19 mouse cellular contexts compared by ENCODE assay signal in the genomic region with DNA sequence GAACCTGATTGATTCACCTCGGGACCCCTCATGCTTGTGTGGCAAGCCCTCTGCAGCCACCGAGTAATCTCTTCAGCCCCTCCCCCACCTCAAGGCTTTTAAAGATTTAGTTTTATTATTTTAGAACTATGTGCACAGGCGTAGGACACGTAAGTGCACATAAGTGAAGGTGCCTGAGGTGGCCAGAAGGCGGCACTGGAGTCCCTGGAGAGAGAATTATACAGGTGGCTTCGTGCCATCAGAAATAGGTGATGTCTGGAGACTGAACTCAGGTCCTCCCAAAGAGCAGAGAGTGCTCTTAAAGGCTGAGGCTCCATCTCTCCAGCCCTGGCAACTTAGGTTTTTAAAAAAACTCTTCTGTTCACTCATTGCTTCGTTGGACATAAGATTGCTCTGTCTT.
DNase-seq lines count a peak whose midpoint lies in the region; TF ChIP-seq lines count a peak whose summit lies in the region.
"Had no signal": no experiment of that assay in that cellular context is flagged by ENCODE, and none has a peak within 500 bp of the region (broad histone marks: within the 10 kb centered on the region; RNA-seq: fewer than 3 reads in every experiment).

No protein-coding gene starts in this region.

- no peaks in the 10 kb centered on the region for H3K4me1 ChIP-seq in heart, embryonic 10.5 days
- H3K4me1 ChIP-seq in lung, adult 2 months (ENCODE audit: control insufficient read depth, insufficient read depth, low read length), result peaks cover 2% of the 10 kb centered on the region
- H3K4me1 ChIP-seq in ES-E14 (ENCODE audit: control insufficient read depth in 2 of 2, insufficient read depth in 2 of 2, low read length in 2 of 2, poor library complexity in 1 of 2), result peaks cover 2 to 10% of the 10 kb centered on the region in 2 experiments; a peak in 2 of 4 replicates
- H3K4me1 ChIP-seq: heart, embryonic 13.5 days; limb, embryonic 12.5 days; liver, embryonic 15.5 days; stomach, embryonic 15.5 days had no signal

- no peak for TF ChIP-seq POLR2A in lung, adult 2 months (IDR thresholded peaks at IDR 0.05; ENCODE audit: borderline replicate concordance, extremely low read depth, low read depth, low read length)

- no peak overlapping the region for H3K9ac ChIP-seq in ES-E14 (ENCODE audit: insufficient read depth, low read depth, low read length, poor library complexity, severe bottlenecking)
- H3K9ac ChIP-seq: forebrain, postnatal 0 days; heart, embryonic 13.5 days; limb, embryonic 12.5 days; liver, embryonic 15.5 days; stomach, embryonic 15.5 days had no signal

- no peak overlapping the region for H3K4me3 ChIP-seq in heart, embryonic 10.5 days
- H3K4me3 ChIP-seq in lung, adult 2 months (replicated peaks; ENCODE audit: extremely low read depth, low read depth, low read length), result no peak overlapping the region
- no peak overlapping the region for H3K4me3 ChIP-seq in ES-E14 (ENCODE audit: insufficient read depth in 1 of 2, low read depth in 1 of 2, low read length in 2 of 2, poor library complexity in 1 of 2, severe bottlenecking in 1 of 2)
- H3K4me3 ChIP-seq: erythroblast, embryonic 14.5 days; heart, embryonic 13.5 days; limb, embryonic 12.5 days; liver, embryonic 15.5 days; stomach, embryonic 15.5 days had no signal

- H3K27me3 ChIP-seq in heart, embryonic 10.5 days (ENCODE audit: insufficient read depth, poor library complexity, severe bottlenecking), result no peaks in the 10 kb centered on the region
- H3K27me3 ChIP-seq: heart, embryonic 13.5 days; limb, embryonic 12.5 days; liver, embryonic 15.5 days; stomach, embryonic 15.5 days had no signal

- WGBS in heart, embryonic 10.5 days, result 62% methylated on average over 7 of the region's 7 CpGs
- 61% methylated on average over 7 of the region's 7 CpGs for WGBS in lung, adult 2 months

- no peaks in the 10 kb centered on the region for H3K36me3 ChIP-seq in heart, embryonic 10.5 days
- H3K36me3 ChIP-seq in ES-E14 (ENCODE audit: control insufficient read depth, insufficient read depth, low read length, poor library complexity, severe bottlenecking), result no peaks in the 10 kb centered on the region
- H3K36me3 ChIP-seq: heart, embryonic 13.5 days; limb, embryonic 12.5 days; liver, embryonic 15.5 days; stomach, embryonic 15.5 days had no signal

- TF ChIP-seq CTCF in lung, adult 2 months (IDR thresholded peaks at IDR 0.05; ENCODE audit: insufficient read depth, low read length), result peak; percentile 39; the same call in 1 of the 2 replicates

- H3K9me3 ChIP-seq in heart, embryonic 10.5 days, result no peaks in the 10 kb centered on the region
- no peaks in the 10 kb centered on the region for H3K9me3 ChIP-seq in ES-E14 (ENCODE audit: control insufficient read depth, insufficient read depth, low read depth, low read length)
- H3K9me3 ChIP-seq: heart, embryonic 13.5 days; limb, embryonic 12.5 days; liver, embryonic 15.5 days; stomach, embryonic 15.5 days had no signal

- DNase-seq in heart, postnatal 4 days, result peak; percentile 9
- no peak for DNase-seq in heart, embryonic 10.5 days (ENCODE audit: low spot score)
- peak; percentile 4 for DNase-seq in lung, adult 2 months
- no peak for DNase-seq in lung, postnatal 4 days
- no peak for DNase-seq in ES-E14 (ENCODE audit: low read depth, low spot score)
- peak; percentile 7 for DNase-seq in lung, postnatal 14 days
- DNase-seq in thymus, postnatal 0 days (ENCODE audit: low spot score), result no peak
- DNase-seq: adrenal gland, adult 2 months; cerebellum, adult 9-10 months; forebrain, postnatal 0 days; gastrocnemius, postnatal 10 days; kidney, adult 11 months; retina, postnatal 1 day; thymus, postnatal 36 days had no signal

- in situ Hi-C loops in ES-E14 (cut with MboI; ENCODE audit: low sequenced_read_pairs in 2 of 2, unreplicated experiment in 2 of 2), result no loop called here

- no peak overlapping the region for H3K27ac ChIP-seq in heart, embryonic 10.5 days
- H3K27ac ChIP-seq in ES-E14 (ENCODE audit: insufficient read depth, low read depth, low read length, poor library complexity, severe bottlenecking), result no peak overlapping the region
- H3K27ac ChIP-seq: heart, embryonic 13.5 days; limb, embryonic 12.5 days; liver, embryonic 15.5 days; stomach, embryonic 15.5 days had no signal

TF ChIP-seq in ES-E14, 5 proteins besides CTCF, POLR2A, EP300 and RAD21:
- peak; percentile 37; the same call in 1 of the 2 replicates for TF ChIP-seq ZC3H11A (IDR thresholded peaks at IDR 0.05; ENCODE audit: borderline replicate concordance, low read depth, low read length)
- TF ChIP-seq MAFK (IDR thresholded peaks at IDR 0.05; ENCODE audit: insufficient read depth, low read depth, low read length), result no peak

Comparison
In these comparisons a context has a peak if more than half of its experiments do, and no peak if none do; other contexts are left out.
1. DNase-seq: peak in heart, postnatal 4 days (single experiment), lung, adult 2 months (single experiment) and lung, postnatal 14 days (single experiment); none in heart, embryonic 10.5 days (single experiment), lung, postnatal 4 days (0 of 2), ES-E14 (single experiment) and thymus, postnatal 0 days (single experiment).